Mouse (Mus musculus) forebrain, embryonic 13.5 days (tissue): ENCODE data around the gene Clec1b. TPM values are rescaled to one million over a fixed set of nuclear protein-coding genes. Genes with fewer than 3 reads are reported as not detected.

ENCODE experiments used
- ATAC-seq: fragments of 200-750 bp; cut with Nextera tagmentation; 2 replicates; pipeline ENCODE4 v1.8.0; 2017
- H3K27ac ChIP-seq: fragments of 300-500 bp; sonication (generic); 2 replicates; pipeline ENCODE4 v1.5.1; 2015; ENCODE audit warnings: inconsistent platforms, mild to moderate bottlenecking, moderate library complexity
- H3K27me3 ChIP-seq: fragments of 300-500 bp; sonication (generic); 2 replicates; pipeline ENCODE4 v1.6.1; 2015; ENCODE audit warnings: mild to moderate bottlenecking, inconsistent platforms
- H3K36me3 ChIP-seq: fragments of 300-500 bp; sonication (generic); 2 replicates; pipeline ENCODE4 v1.6.1; 2015; ENCODE audit warnings: mild to moderate bottlenecking, inconsistent platforms; ENCODE audit not compliant: poor library complexity, severe bottlenecking
- H3K4me1 ChIP-seq: fragments of 300-500 bp; sonication (generic); 2 replicates; pipeline ENCODE4 v1.6.1; 2015; ENCODE audit warnings: inconsistent platforms
- H3K4me2 ChIP-seq: fragments of 300-500 bp; sonication (generic); 2 replicates; pipeline ENCODE4 v1.6.1; 2015; ENCODE audit warnings: inconsistent platforms, mild to moderate bottlenecking, moderate library complexity
- H3K4me3 ChIP-seq: fragments of 300-500 bp; sonication (generic); 2 replicates; pipeline ENCODE4 v1.5.1; 2015; ENCODE audit warnings: mild to moderate bottlenecking, inconsistent platforms
- H3K9ac ChIP-seq: fragments of 300-500 bp; sonication (generic); 2 replicates; pipeline ENCODE4 v1.6.1; 2015; ENCODE audit warnings: mild to moderate bottlenecking, inconsistent platforms
- H3K9me3 ChIP-seq: fragments of 300-500 bp; sonication (generic); replicated peaks from 2 replicates; pipeline ENCODE4 v1.6.1; 2016; ENCODE audit warnings: inconsistent platforms
- WGBS: fragments of 180-500 bp; shearing (Covaris S2); methylation state at CpG from one replicate; pipeline ENCODE4 v1.1.7; 2015; 5-methylcytosine and 5-hydroxymethylcytosine counted together
- polyA plus RNA-seq: library from polyadenylated mRNA; unstranded; fragments of >200 nt; fragmentation: Nextera tagmentation; extraction: Ambion mirVana; gene quantifications from 2 replicates; pipeline ENCODE4 v1.2.1, GENCODE M21; 2015

The Clec1b gene
- polyA plus RNA-seq, 1 experiment from 2014 or later, result 3.6 TPM

GRCm38 (mm10) chr6:129383466-129383865, 13.6 kb upstream of the Clec1b start:
- Histone ChIP-seq H3K4me2 (no peak overlapping the region), H3K4me1 (no peaks in the 10 kb centered on the region), H3K27ac (no peak overlapping the region), H3K27me3 (no peaks in the 10 kb centered on the region), H3K9me3 (no peaks in the 10 kb centered on the region), H3K9ac (no peak overlapping the region), H3K36me3 (no peaks in the 10 kb centered on the region), H3K4me3 (no peak overlapping the region)
- WGBS, result 90% methylated on average over 3 of the region's 3 CpGs
- no peak for ATAC-seq

GRCm38 (mm10) chr6:129385000-129385399, 12.1 kb upstream of the Clec1b start:
- Histone ChIP-seq H3K9ac (no peak overlapping the region), H3K4me1 (no peaks in the 10 kb centered on the region), H3K27ac (no peak overlapping the region), H3K9me3 (no peaks in the 10 kb centered on the region), H3K27me3 (no peaks in the 10 kb centered on the region), H3K36me3 (no peaks in the 10 kb centered on the region), H3K4me2 (no peak overlapping the region), H3K4me3 (no peak overlapping the region)
- no peak for ATAC-seq
- WGBS, result 74% methylated on average over 4 of the region's 4 CpGs

GRCm38 (mm10) chr6:129385774-129386173, 11.3 kb upstream of the Clec1b start, which contains the start of gene Clec12b:
Gene Clec12b, minus strand, starts transcription at chr6:129385874.
- 85% methylated on average over 2 of the region's 2 CpGs for WGBS
- Histone ChIP-seq H3K4me2 (no peak within 1 kb of the TSS), H3K9me3 (no peaks in the 10 kb centered on the region), H3K27ac (no peak within 1 kb of the TSS), H3K4me3 (no peak within 1 kb of the TSS), H3K27me3 (no peaks in the 10 kb centered on the region), H3K4me1 (no peaks in the 10 kb centered on the region), H3K9ac (no peak within 1 kb of the TSS), H3K36me3 (no peaks in the 10 kb centered on the region)
- ATAC-seq, result no peak

GRCm38 (mm10) chr6:129393087-129393720, 3.9 kb upstream of the Clec1b start:
- no peak overlapping the region for H3K27ac ChIP-seq
- no peak overlapping the region for H3K4me2 ChIP-seq
- WGBS, result 23% methylated on average over 2 of the region's 2 CpGs
- H3K27me3 ChIP-seq, result no peaks in the 10 kb centered on the region
- no peak overlapping the region for H3K4me3 ChIP-seq
- no peaks in the 10 kb centered on the region for H3K36me3 ChIP-seq
- H3K9me3 ChIP-seq, result no peaks in the 10 kb centered on the region
- H3K9ac ChIP-seq, result no peak overlapping the region
- ATAC-seq, result no peak; the same call in 1 of the 2 replicates
- no peaks in the 10 kb centered on the region for H3K4me1 ChIP-seq

- Histone ChIP-seq H3K27me3 (no peaks in the 10 kb centered on the region), H3K27ac (no peak overlapping the region), H3K4me2 (no peak overlapping the region), H3K9ac (no peak overlapping the region), H3K4me1 (no peaks in the 10 kb centered on the region), H3K36me3 (no peaks in the 10 kb centered on the region), H3K9me3 (no peaks in the 10 kb centered on the region), H3K4me3 (no peak overlapping the region)
- WGBS, result 81% methylated on average over 6 of the region's 6 CpGs
- peak; percentile 55 for ATAC-seq
These were observed 3.4 kb upstream of the Clec1b start for GRCm38 (mm10) chr6:129393732-129394131.

GRCm38 (mm10) chr6:129399945-129400344, 2.8 kb downstream of the Clec1b start:
- H3K27me3 ChIP-seq, result no peaks in the 10 kb centered on the region
- no peak overlapping the region for H3K4me2 ChIP-seq
- no peaks in the 10 kb centered on the region for H3K36me3 ChIP-seq
- WGBS, result 65% methylated on average over 6 of the region's 6 CpGs
- H3K4me1 ChIP-seq, result no peaks in the 10 kb centered on the region
- no peaks in the 10 kb centered on the region for H3K9me3 ChIP-seq
- no peak overlapping the region for H3K9ac ChIP-seq
- ATAC-seq, result no peak
- no peak overlapping the region for H3K27ac ChIP-seq
- no peak overlapping the region for H3K4me3 ChIP-seq

GRCm38 (mm10) chr6:129402404-129402803, 5.3 kb downstream of the Clec1b start:
- Histone ChIP-seq H3K4me1 (no peaks in the 10 kb centered on the region), H3K9me3 (no peaks in the 10 kb centered on the region), H3K36me3 (no peaks in the 10 kb centered on the region), H3K4me3 (no peak overlapping the region), H3K27ac (no peak overlapping the region), H3K27me3 (no peaks in the 10 kb centered on the region), H3K9ac (no peak overlapping the region), H3K4me2 (no peak overlapping the region)
- 95% methylated on average over 2 of the region's 2 CpGs for WGBS
- no peak for ATAC-seq

GRCm38 (mm10) chr6:129403391-129403790, 6.3 kb downstream of the Clec1b start:
- H3K27ac ChIP-seq, result no peak overlapping the region
- ATAC-seq, result no peak

GRCm38 (mm10) chr6:129405999-129406398, 8.9 kb downstream of the Clec1b start:
- ATAC-seq, result no peak
- Histone ChIP-seq H3K27ac (no peak overlapping the region), H3K4me1 (no peaks in the 10 kb centered on the region), H3K27me3 (no peaks in the 10 kb centered on the region), H3K4me3 (no peak overlapping the region), H3K4me2 (no peak overlapping the region), H3K36me3 (no peaks in the 10 kb centered on the region), H3K9ac (no peak overlapping the region), H3K9me3 (no peaks in the 10 kb centered on the region)

More at GRCm38 (mm10) chr6:129403391-129403790, 6.3 kb downstream of the Clec1b start:
- Histone ChIP-seq H3K4me3 (no peak overlapping the region), H3K4me1 (no peaks in the 10 kb centered on the region), H3K9ac (no peak overlapping the region), H3K36me3 (no peaks in the 10 kb centered on the region), H3K4me2 (no peak overlapping the region), H3K9me3 (no peaks in the 10 kb centered on the region), H3K27me3 (no peaks in the 10 kb centered on the region)
- 76% methylated on average over 6 of the region's 6 CpGs for WGBS

GRCm38 (mm10) chr6:129407324-129407723, 10.2 kb downstream of the Clec1b start:
- 71% methylated on average over 2 of the region's 2 CpGs for WGBS
- Histone ChIP-seq H3K9ac (no peak overlapping the region), H3K27me3 (no peaks in the 10 kb centered on the region), H3K4me3 (no peak overlapping the region), H3K36me3 (no peaks in the 10 kb centered on the region), H3K9me3 (no peaks in the 10 kb centered on the region), H3K4me1 (no peaks in the 10 kb centered on the region), H3K4me2 (no peak overlapping the region), H3K27ac (no peak overlapping the region)
- no peak for ATAC-seq

- no peak within 1 kb of the TSS for H3K4me3 ChIP-seq
- no peak within 1 kb of the TSS for H3K27ac ChIP-seq
- no peaks in the 10 kb centered on the region for H3K4me1 ChIP-seq
- no peak for ATAC-seq
- H3K36me3 ChIP-seq, result no peaks in the 10 kb centered on the region
- H3K27me3 ChIP-seq, result no peaks in the 10 kb centered on the region
- H3K9me3 ChIP-seq, result no peaks in the 10 kb centered on the region
- H3K4me2 ChIP-seq, result no peak within 1 kb of the TSS
- H3K9ac ChIP-seq, result no peak within 1 kb of the TSS
- WGBS, result 88% methylated on average over 2 of the region's 2 CpGs
These were observed 11.5 kb downstream of the Clec1b start, which contains the start of gene Clec9a for GRCm38 (mm10) chr6:129408562-129408961. Gene Clec9a, plus strand, starts transcription at chr6:129408862.

- Histone ChIP-seq H3K27me3 (no peaks in the 10 kb centered on the region), H3K4me3 (no peak overlapping the region), H3K9ac (no peak overlapping the region), H3K4me1 (no peaks in the 10 kb centered on the region), H3K27ac (no peak overlapping the region), H3K36me3 (no peaks in the 10 kb centered on the region), H3K9me3 (no peaks in the 10 kb centered on the region), H3K4me2 (no peak overlapping the region)
- WGBS, result 81% methylated on average over 1 of the region's 1 CpGs
- no peak for ATAC-seq
These were observed 17.1 kb downstream of the Clec1b start for GRCm38 (mm10) chr6:129414177-129414576.

GRCm38 (mm10) chr6:129422311-129422710, 25.2 kb downstream of the Clec1b start:
- no peak for ATAC-seq
- H3K36me3 ChIP-seq, result no peaks in the 10 kb centered on the region
- no peak overlapping the region for H3K4me3 ChIP-seq
- 0 out of 2 replicates have a peak, but pooled peaks cover 5% of the 10 kb centered on the region for H3K4me1 ChIP-seq
- 92% methylated on average over 3 of the region's 3 CpGs for WGBS
- no peaks in the 10 kb centered on the region for H3K27me3 ChIP-seq
- H3K9me3 ChIP-seq, result no peaks in the 10 kb centered on the region
- no peak overlapping the region for H3K9ac ChIP-seq
- H3K4me2 ChIP-seq, result no peak overlapping the region
- H3K27ac ChIP-seq, result no peak overlapping the region
